Mouse (Mus musculus): ENCODE data around the gene Dda1.

- no peak for TF ChIP-seq POLR2A (IDR thresholded peaks at IDR 0.05; ENCODE audit: borderline replicate concordance, extremely low read depth, insufficient read depth, insufficient read length, poor library complexity, severe bottlenecking)
- TF ChIP-seq CTCF (IDR thresholded peaks at IDR 0.05; ENCODE audit: borderline replicate concordance, extremely low read depth, insufficient read depth, insufficient read length) = no peak
Observed at GRCm38 (mm10) chr8:71462786-71463185, 6.2 kb upstream of the Dda1 start.

All from brain, embryonic 14.5 days (tissue).